Mouse (Mus musculus) hindbrain, embryonic 15.5 days (tissue): Measurements from ENCODE around the gene Gtf2a2. TPM values are rescaled to one million over a fixed set of nuclear protein-coding genes. Genes with fewer than 3 reads are reported as not detected.

Experiments
- ATAC-seq: fragments of 200-750 bp; cut with Nextera tagmentation; 2 replicates; pipeline ENCODE4 v1.8.0; 2017; ENCODE audit warnings: low read depth, moderate number of reproducible peaks, moderate TSS enrichment; ENCODE audit not compliant: low FRiP score
- H3K27ac ChIP-seq: fragments of 300-500 bp; sonication (generic); replicated peaks from 2 replicates; pipeline ENCODE4 v1.5.1; 2015; ENCODE audit warnings: mild to moderate bottlenecking, inconsistent platforms
- H3K27me3 ChIP-seq: fragments of 300-500 bp; sonication (generic); 2 replicates; pipeline ENCODE4 v1.6.1; 2015; ENCODE audit warnings: control low read depth, inconsistent platforms
- H3K36me3 ChIP-seq: fragments of 300-500 bp; sonication (generic); 2 replicates; pipeline ENCODE4 v1.6.1; 2015; ENCODE audit warnings: control low read depth, inconsistent platforms
- H3K4me1 ChIP-seq: fragments of 300-500 bp; sonication (generic); replicated peaks from 2 replicates; pipeline ENCODE4 v1.6.1; 2015; ENCODE audit warnings: control low read depth, inconsistent platforms
- H3K4me2 ChIP-seq: fragments of 300-500 bp; sonication (generic); 2 replicates; pipeline ENCODE4 v1.6.1; 2015; ENCODE audit warnings: moderate library complexity, mild to moderate bottlenecking, inconsistent platforms
- H3K4me3 ChIP-seq: fragments of 300-500 bp; sonication (generic); 2 replicates; pipeline ENCODE4 v1.5.1; 2015; ENCODE audit warnings: mild to moderate bottlenecking, inconsistent platforms
- H3K9ac ChIP-seq: fragments of 300-500 bp; sonication (generic); 2 replicates; pipeline ENCODE4 v1.6.1; 2015; ENCODE audit warnings: inconsistent platforms
- H3K9me3 ChIP-seq: fragments of 300-500 bp; sonication (generic); 2 replicates; pipeline ENCODE4 v1.6.1; 2016; ENCODE audit warnings: control low read depth, inconsistent platforms
- WGBS: fragments of 180-500 bp; shearing (Covaris S2); methylation state at CpG from one replicate; pipeline ENCODE4 v1.1.7; 2015; 5-methylcytosine and 5-hydroxymethylcytosine counted together
- polyA plus RNA-seq: library from polyadenylated mRNA; unstranded; fragments of >200 nt; fragmentation: Nextera tagmentation; extraction: Ambion mirVana; gene quantifications from 2 replicates; pipeline ENCODE4 v1.2.1, GENCODE M21; 2015

Gene Gtf2a2
- polyA plus RNA-seq, 1 experiment from 2014 or later, result 190 TPM

GRCm38 (mm10) chr9:70044865-70045264 lies 32.5 kb downstream of the Gtf2a2 start:
- H3K4me1 ChIP-seq, result 0 out of 2 replicates have a peak, but pooled peaks cover 5% of the 10 kb centered on the region
- no peak overlapping the region for H3K4me3 ChIP-seq
- H3K27me3 ChIP-seq, result no peaks in the 10 kb centered on the region
- no peaks in the 10 kb centered on the region for H3K36me3 ChIP-seq
- ATAC-seq, result no peak
- WGBS, result 83% methylated on average over 2 of the region's 2 CpGs
- no peak overlapping the region for H3K27ac ChIP-seq
- no peak overlapping the region for H3K4me2 ChIP-seq
- H3K9me3 ChIP-seq, result no peaks in the 10 kb centered on the region
- H3K9ac ChIP-seq, result no peak overlapping the region

DNA sequence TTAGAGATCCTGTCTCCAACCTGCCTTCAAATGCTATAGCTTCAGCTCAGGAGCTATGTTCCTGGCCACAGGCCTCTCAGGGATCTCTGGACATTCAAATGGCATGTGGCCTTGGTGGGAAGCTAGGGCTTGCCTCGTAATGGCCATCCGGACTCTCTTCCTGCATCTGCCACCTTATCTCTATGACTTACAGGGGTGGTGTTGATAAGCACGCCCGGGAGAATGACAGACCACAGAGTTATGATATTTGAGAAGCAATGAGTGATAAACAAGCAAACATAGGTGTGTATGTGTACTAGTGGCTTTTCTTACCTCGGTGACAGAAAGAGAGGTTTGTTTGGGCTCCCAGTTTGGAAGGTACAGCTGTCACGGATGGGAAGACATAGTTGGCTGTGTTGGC lies 33.9 kb downstream of the Gtf2a2 start:
- no peak for ATAC-seq
- 91% methylated on average over 6 of the region's 6 CpGs for WGBS
- H3K4me2 ChIP-seq, result no peak overlapping the region

GRCm38 (mm10) chr9:70047839-70048238 lies 35.5 kb downstream of the Gtf2a2 start:
- Histone ChIP-seq H3K9me3 (no peaks in the 10 kb centered on the region), H3K9ac (no peak overlapping the region), H3K27me3 (no peaks in the 10 kb centered on the region), H3K4me1 (0 out of 2 replicates have a peak, but pooled peaks cover 5% of the 10 kb centered on the region), H3K4me2 (no peak overlapping the region), H3K27ac (no peak overlapping the region), H3K4me3 (no peak overlapping the region), H3K36me3 (no peaks in the 10 kb centered on the region)
- WGBS, result 76% methylated on average over 3 of the region's 3 CpGs
- no peak for ATAC-seq

More for the DNA sequence above, 33.9 kb downstream of the Gtf2a2 start:
- Histone ChIP-seq H3K4me3 (no peak overlapping the region), H3K9ac (no peak overlapping the region), H3K36me3 (no peaks in the 10 kb centered on the region), H3K27me3 (no peaks in the 10 kb centered on the region), H3K4me1 (0 out of 2 replicates have a peak, but pooled peaks cover 5% of the 10 kb centered on the region), H3K9me3 (no peaks in the 10 kb centered on the region), H3K27ac (no peak overlapping the region)

DNA sequence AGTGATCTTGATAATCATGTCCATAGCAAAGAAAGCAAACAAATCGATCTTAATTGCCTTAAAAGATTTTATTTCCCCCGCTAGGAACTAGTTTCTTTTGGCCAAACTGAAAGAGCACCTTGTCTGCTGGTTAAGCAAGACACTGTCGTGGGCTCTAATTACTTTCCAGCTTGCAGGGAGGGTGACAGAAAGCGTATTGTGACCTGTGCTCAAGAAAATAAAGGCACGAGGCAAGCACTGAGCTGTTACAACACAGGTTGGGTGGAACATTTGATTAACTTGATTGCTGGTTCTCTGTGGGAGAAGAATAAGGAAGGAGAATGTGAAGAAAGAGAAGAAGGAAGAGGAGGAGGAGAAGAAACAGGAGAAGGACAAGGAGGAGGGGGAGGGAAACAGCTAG lies 35.9 kb downstream of the Gtf2a2 start:
- no peaks in the 10 kb centered on the region for H3K9me3 ChIP-seq
- H3K9ac ChIP-seq, result no peak overlapping the region
- ATAC-seq, result no peak
- no peak overlapping the region for H3K27ac ChIP-seq
- no peaks in the 10 kb centered on the region for H3K36me3 ChIP-seq
- H3K4me2 ChIP-seq, result no peak overlapping the region
- 0 out of 2 replicates have a peak, but pooled peaks cover 5% of the 10 kb centered on the region for H3K4me1 ChIP-seq
- H3K4me3 ChIP-seq, result no peak overlapping the region
- H3K27me3 ChIP-seq, result no peaks in the 10 kb centered on the region
- WGBS, result 60% methylated on average over 5 of the region's 5 CpGs

- Histone ChIP-seq H3K4me3 (no peak overlapping the region), H3K9ac (no peak overlapping the region), H3K9me3 (no peaks in the 10 kb centered on the region), H3K4me1 (0 out of 2 replicates have a peak, but pooled peaks cover 5% of the 10 kb centered on the region), H3K36me3 (no peaks in the 10 kb centered on the region), H3K27ac (no peak overlapping the region), H3K27me3 (no peaks in the 10 kb centered on the region), H3K4me2 (no peak overlapping the region)
- ATAC-seq, result no peak
- 59% methylated on average over 6 of the region's 6 CpGs for WGBS
These were observed 36.5 kb downstream of the Gtf2a2 start for GRCm38 (mm10) chr9:70048751-70049415.

- H3K9me3 ChIP-seq, result no peaks in the 10 kb centered on the region
- 34% methylated on average over 3 of the region's 3 CpGs for WGBS
- H3K27me3 ChIP-seq, result no peaks in the 10 kb centered on the region
- H3K4me1 ChIP-seq, result 0 out of 2 replicates have a peak, but pooled peaks cover 5% of the 10 kb centered on the region
- H3K36me3 ChIP-seq, result no peaks in the 10 kb centered on the region
- no peak overlapping the region for H3K9ac ChIP-seq
- no peak for ATAC-seq
- H3K4me2 ChIP-seq, result no peak overlapping the region
- H3K4me3 ChIP-seq, result no peak overlapping the region
- H3K27ac ChIP-seq, result no peak overlapping the region
These were observed 37.0 kb downstream of the Gtf2a2 start for GRCm38 (mm10) chr9:70049416-70049783.

- Histone ChIP-seq H3K27me3 (no peaks in the 10 kb centered on the region), H3K27ac (no peak overlapping the region), H3K4me3 (no peak overlapping the region), H3K4me2 (no peak overlapping the region), H3K36me3 (no peaks in the 10 kb centered on the region), H3K9ac (no peak overlapping the region), H3K4me1 (0 out of 2 replicates have a peak, but pooled peaks cover 5% of the 10 kb centered on the region), H3K9me3 (no peaks in the 10 kb centered on the region)
- 51% methylated on average over 8 of the region's 8 CpGs for WGBS
- ATAC-seq, result no peak
These were observed 37.5 kb downstream of the Gtf2a2 start for GRCm38 (mm10) chr9:70049839-70050238.

DNA sequence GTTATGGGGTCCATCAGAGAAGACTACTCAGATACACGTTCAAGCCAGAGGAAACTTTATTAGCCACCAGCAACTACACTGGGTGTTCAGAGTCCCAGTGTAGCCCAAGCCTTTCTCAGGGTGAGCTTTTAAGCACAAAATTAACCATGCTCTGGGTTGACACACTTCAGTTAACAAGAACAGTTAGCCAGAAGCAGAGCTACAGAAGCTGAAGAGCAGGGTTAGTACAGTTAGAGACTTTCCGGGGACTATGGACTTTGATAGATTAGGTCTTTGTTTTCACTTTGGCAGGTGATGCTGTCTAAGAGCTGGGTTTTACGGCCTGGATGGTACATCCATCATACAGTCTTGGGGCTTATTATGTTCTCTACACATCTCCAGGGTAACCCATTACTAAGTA lies 40.4 kb downstream of the Gtf2a2 start:
- Histone ChIP-seq H3K4me1 (0 out of 2 replicates have a peak, but pooled peaks cover 5% of the 10 kb centered on the region), H3K4me2 (no peak overlapping the region), H3K9me3 (no peaks in the 10 kb centered on the region), H3K36me3 (no peaks in the 10 kb centered on the region), H3K27me3 (no peaks in the 10 kb centered on the region), H3K27ac (no peak overlapping the region), H3K9ac (no peak overlapping the region), H3K4me3 (no peak overlapping the region)
- WGBS, result 55% methylated on average over 3 of the region's 3 CpGs
- no peak for ATAC-seq

DNA sequence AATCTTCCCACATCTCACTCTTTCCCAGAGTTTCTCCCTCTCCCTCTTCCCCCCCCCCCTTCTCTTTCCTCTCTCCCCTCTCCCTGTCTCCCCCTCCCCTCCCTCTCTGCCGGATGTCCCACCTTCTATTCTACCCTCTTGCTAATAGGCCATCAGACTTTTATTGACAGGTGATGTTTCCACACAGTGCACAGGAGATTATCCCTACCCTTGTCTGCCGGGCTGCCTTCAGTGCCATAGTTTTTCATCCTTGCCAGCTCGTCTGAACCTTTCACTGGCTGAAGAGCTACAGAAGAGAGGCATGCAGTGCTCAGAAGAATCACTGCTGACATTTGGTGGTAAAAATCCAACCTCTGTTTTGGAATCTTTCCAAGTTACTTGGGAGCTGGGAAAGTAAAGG lies 41.1 kb downstream of the Gtf2a2 start:
- no peak overlapping the region for H3K27ac ChIP-seq

DNA sequence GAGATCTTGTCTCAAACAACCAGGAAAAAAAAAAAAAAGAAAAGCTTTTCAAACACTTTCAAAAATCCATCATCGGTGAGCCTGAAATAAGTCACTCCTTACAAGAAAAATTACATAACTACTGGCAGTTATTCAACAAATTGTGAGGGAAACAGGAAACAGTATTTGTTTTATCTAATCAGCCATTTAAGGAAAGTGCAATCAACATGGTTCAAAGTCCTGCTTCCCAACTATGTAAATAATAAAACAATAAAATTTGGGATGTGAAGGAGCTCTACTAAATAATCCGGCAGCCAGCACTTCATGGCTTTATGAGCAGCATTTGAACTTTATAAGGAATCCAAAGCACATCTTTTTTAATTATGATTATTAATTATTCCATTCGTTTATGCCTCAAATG lies 49.7 kb downstream of the Gtf2a2 start:
- WGBS, result 87% methylated on average over 3 of the region's 3 CpGs
- Histone ChIP-seq H3K4me2 (no peak overlapping the region), H3K9ac (no peak overlapping the region), H3K27ac (no peak overlapping the region), H3K9me3 (no peaks in the 10 kb centered on the region), H3K36me3 (no peaks in the 10 kb centered on the region), H3K4me1 (no peaks in the 10 kb centered on the region), H3K4me3 (no peak overlapping the region), H3K27me3 (no peaks in the 10 kb centered on the region)
- no peak for ATAC-seq

More for the DNA sequence above, 41.1 kb downstream of the Gtf2a2 start:
- H3K9me3 ChIP-seq, result no peaks in the 10 kb centered on the region
- no peak overlapping the region for H3K9ac ChIP-seq
- H3K4me3 ChIP-seq, result no peak overlapping the region
- H3K27me3 ChIP-seq, result no peaks in the 10 kb centered on the region
- no peaks in the 10 kb centered on the region for H3K36me3 ChIP-seq
- H3K4me1 ChIP-seq, result 0 out of 2 replicates have a peak, but pooled peaks cover 5% of the 10 kb centered on the region
- 44% methylated on average over 3 of the region's 3 CpGs for WGBS
- no peak for ATAC-seq
- no peak overlapping the region for H3K4me2 ChIP-seq

DNA sequence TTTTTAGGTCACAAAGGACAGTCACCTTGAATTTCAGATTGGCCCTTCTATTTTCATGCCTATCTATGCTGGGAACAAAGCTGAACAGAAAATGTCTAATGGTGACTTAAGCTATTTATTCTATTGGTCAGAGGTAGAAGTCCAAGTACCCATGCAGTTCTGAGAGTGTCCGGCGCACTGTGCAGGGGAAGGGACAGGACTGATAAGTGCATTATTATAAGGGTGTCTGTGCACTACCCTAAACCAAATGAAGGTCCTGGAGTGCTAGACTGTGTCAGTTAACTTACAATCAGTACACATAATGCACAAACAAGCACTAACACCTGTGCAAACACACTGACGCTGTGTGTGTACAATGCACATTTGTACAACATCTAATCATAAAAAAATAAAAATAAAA lies 55.1 kb downstream of the Gtf2a2 start:
- Histone ChIP-seq H3K36me3 (no peaks in the 10 kb centered on the region), H3K4me2 (no peak overlapping the region), H3K9ac (no peak overlapping the region), H3K4me1 (no peaks in the 10 kb centered on the region), H3K9me3 (no peaks in the 10 kb centered on the region), H3K27ac (no peak overlapping the region), H3K4me3 (no peak overlapping the region), H3K27me3 (no peaks in the 10 kb centered on the region)
- no peak for ATAC-seq
- WGBS, result 96% methylated on average over 3 of the region's 3 CpGs

DNA sequence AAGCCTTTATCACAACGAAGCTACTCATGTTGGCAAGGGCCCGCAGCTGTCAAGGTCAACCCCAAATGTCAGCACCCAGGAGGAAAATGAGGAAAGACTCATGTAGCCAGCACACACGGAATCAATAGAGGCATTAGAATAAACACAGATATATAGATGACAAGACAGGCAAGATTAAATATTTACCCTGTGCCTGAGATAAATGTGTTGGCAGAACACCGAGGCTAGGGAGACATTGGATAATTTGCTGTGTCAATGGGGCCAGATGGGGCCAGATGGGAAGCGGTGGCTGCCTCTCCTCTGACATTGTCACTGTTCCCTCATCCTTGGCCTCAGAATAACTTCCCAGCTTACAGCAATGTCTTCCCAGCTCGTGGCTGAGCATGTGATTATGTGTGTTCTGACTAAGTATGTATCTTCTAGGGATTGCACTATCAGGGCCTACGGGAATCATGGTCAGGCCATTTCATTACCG lies 57.6 kb downstream of the Gtf2a2 start:
- no peak overlapping the region for H3K4me2 ChIP-seq
- H3K36me3 ChIP-seq, result no peaks in the 10 kb centered on the region
- H3K4me3 ChIP-seq, result no peak overlapping the region
- no peaks in the 10 kb centered on the region for H3K27me3 ChIP-seq
- H3K27ac ChIP-seq, result no peak overlapping the region
- WGBS, result 49% methylated on average over 8 of the region's 8 CpGs
- H3K4me1 ChIP-seq, result no peaks in the 10 kb centered on the region
- H3K9ac ChIP-seq, result no peak overlapping the region
- H3K9me3 ChIP-seq, result no peaks in the 10 kb centered on the region
- ATAC-seq, result no peak

- Histone ChIP-seq H3K27me3 (no peaks in the 10 kb centered on the region), H3K27ac (no peak overlapping the region), H3K4me1 (no peaks in the 10 kb centered on the region), H3K36me3 (no peaks in the 10 kb centered on the region), H3K9ac (no peak overlapping the region), H3K9me3 (no peaks in the 10 kb centered on the region), H3K4me3 (no peak overlapping the region), H3K4me2 (no peak overlapping the region)
- ATAC-seq, result no peak
- 93% methylated on average over 8 of the region's 8 CpGs for WGBS
These were observed 60.0 kb downstream of the Gtf2a2 start for GRCm38 (mm10) chr9:70072387-70072786.
